Mouse (Mus musculus): Measurements from ENCODE around the gene Htr3b. TPM values are rescaled to one million over a fixed set of nuclear protein-coding genes. Genes with fewer than 3 reads are reported as not detected.

The Htr3b gene
- polyA plus RNA-seq, 1 experiment, result not detected

DNA sequence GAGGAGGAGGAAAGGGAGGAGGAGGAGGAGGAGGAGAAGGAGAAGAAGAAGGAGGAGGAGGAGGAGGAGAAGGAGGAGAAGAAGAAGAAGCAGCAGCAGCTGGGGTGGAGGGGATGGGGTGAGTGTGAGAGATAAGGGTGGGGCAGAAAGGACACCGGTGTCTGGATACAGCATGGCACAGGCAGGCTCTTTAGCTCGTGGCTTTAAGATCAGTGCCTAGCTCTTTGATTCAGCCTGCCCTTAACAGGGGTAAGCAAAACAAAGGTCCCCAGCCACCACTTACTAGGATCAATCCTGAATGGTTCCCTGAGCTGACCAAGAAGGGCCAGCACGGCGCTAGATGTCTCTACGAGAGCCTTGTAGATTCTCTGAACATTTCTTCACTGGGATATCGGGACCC is 70.0 kb downstream of the Htr3b start:
- Histone ChIP-seq H3K27ac (ENCODE audit: insufficient read depth, low read length) (no peak overlapping the region), H3K4me1 (ENCODE audit: control insufficient read depth, insufficient read depth, low read length) (no peaks in the 10 kb centered on the region), H3K4me3 (ENCODE audit: insufficient read depth, low read length) (no peak overlapping the region)
- TF ChIP-seq POLR2A (IDR thresholded peaks at IDR 0.05; ENCODE audit: low read depth, low read length) (no peak), CTCF (IDR thresholded peaks at IDR 0.05; ENCODE audit: borderline replicate concordance, insufficient read depth, low read length) (no peak)

DNA sequence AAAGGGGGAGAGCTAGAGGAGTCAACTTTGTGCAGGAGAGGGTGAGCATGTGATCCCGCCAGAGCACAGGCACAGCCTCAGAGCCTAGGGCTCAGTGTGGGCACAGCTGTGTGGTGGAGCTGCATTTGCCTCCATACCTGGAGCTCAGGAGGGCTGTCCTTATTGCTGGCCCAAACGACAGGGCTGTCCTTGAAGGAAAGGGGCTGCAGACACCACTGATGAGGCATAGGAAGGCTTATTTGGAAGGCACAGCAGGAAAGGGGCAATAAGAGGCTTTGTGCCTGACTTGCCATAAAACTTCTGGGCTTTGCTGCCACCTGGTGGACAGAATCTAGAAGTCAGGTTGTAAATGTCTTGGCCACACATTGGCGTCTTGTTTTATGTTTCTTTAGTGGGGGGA is 70.8 kb downstream of the Htr3b start:
- no peak overlapping the region for H3K27ac ChIP-seq (ENCODE audit: insufficient read depth, low read length)
- no peaks in the 10 kb centered on the region for H3K4me1 ChIP-seq (ENCODE audit: control insufficient read depth, insufficient read depth, low read length)
- TF ChIP-seq POLR2A (IDR thresholded peaks at IDR 0.05; ENCODE audit: low read depth, low read length) (no peak), CTCF (IDR thresholded peaks at IDR 0.05; ENCODE audit: borderline replicate concordance, insufficient read depth, low read length) (0 out of 2 replicates have a peak, but pooled peaks have one; percentile 14)
- no peak overlapping the region for H3K4me3 ChIP-seq (ENCODE audit: insufficient read depth, low read length)

DNA sequence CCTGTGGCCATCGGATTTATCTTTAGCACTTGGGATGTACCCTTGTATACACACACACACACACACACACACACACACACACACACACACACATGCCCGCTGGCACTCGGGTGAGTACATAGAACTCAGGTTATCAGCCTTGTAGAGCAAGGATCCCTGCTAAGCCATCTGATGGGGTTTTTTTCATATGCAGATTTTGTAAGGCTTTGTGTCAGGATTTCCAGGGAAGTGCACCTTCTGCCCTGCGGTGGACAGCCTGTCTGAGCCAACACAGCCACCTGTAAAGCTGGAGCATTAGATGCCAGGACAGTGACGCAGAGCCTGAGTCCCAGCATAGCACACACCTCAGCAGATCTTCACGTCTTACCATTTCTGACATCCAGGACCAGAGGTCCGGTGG is 75.7 kb downstream of the Htr3b start:
- TF ChIP-seq POLR2A (IDR thresholded peaks at IDR 0.05; ENCODE audit: low read depth, low read length), result no peak
- no peak for TF ChIP-seq CTCF (IDR thresholded peaks at IDR 0.05; ENCODE audit: borderline replicate concordance, insufficient read depth, low read length)
- no peaks in the 10 kb centered on the region for H3K4me1 ChIP-seq (ENCODE audit: control insufficient read depth, insufficient read depth, low read length)
- no peak overlapping the region for H3K27ac ChIP-seq (ENCODE audit: insufficient read depth, low read length)
- H3K4me3 ChIP-seq (ENCODE audit: insufficient read depth, low read length), result no peak overlapping the region

Other genes starting within 250 kb of the Htr3b start
- not detected in 2 replicates for gene Zbtb16, start 128.8 kb downstream of the Htr3b start, polyA plus RNA-seq (2011; ENCODE audit: insufficient read length, low read depth, missing spikeins)
- gene Htr3a, start 53.9 kb downstream of the Htr3b start, polyA plus RNA-seq (2011; ENCODE audit: insufficient read length, low read depth, missing spikeins), result not detected in 2 replicates
- 20.7 and 22.5 TPM in 2 replicates for gene Usp28, start 20.4 kb upstream of the Htr3b start, polyA plus RNA-seq (2011; ENCODE audit: insufficient read length, low read depth, missing spikeins)
- gene Zw10, start 90.6 kb upstream of the Htr3b start, polyA plus RNA-seq (2011; ENCODE audit: insufficient read length, low read depth, missing spikeins), result 23.4 and 24.0 TPM in 2 replicates
- not detected in 2 replicates for gene Tmprss5, start 116.3 kb upstream of the Htr3b start, polyA plus RNA-seq (2011; ENCODE audit: insufficient read length, low read depth, missing spikeins)

All from embryonic fibroblast, embryonic 13.5 days (primary cell).